Mouse (Mus musculus) hindbrain, embryonic 10.5 days (tissue): ENCODE data around the gene Ccdc171. TPM values are rescaled to one million over a fixed set of nuclear protein-coding genes. Genes with fewer than 3 reads are reported as not detected.
"Not testable (repeated sequence)": the region's sequence is repeated elsewhere in the genome, so short reads cannot be mapped to it uniquely, and the experiment has no call there.

Source experiments
- DNase-seq: peaks from one replicate; pipeline ENCODE4 v3.0.0-alpha.2; 2017; ENCODE audit warnings: low spot score
- H3K27ac ChIP-seq: fragments of 300-500 bp; sonication (generic); 2 replicates; pipeline ENCODE4 v1.5.1; 2016; ENCODE audit warnings: mild to moderate bottlenecking, moderate library complexity
- H3K27me3 ChIP-seq: fragments of 300-500 bp; sonication (generic); 2 replicates; pipeline ENCODE4 v1.6.1; 2016; ENCODE audit warnings: mild to moderate bottlenecking; ENCODE audit not compliant: poor library complexity, insufficient read depth, severe bottlenecking
- H3K36me3 ChIP-seq: fragments of 300-500 bp; sonication (generic); 2 replicates; pipeline ENCODE4 v1.6.1; 2016; ENCODE audit warnings: mild to moderate bottlenecking, moderate library complexity
- H3K4me1 ChIP-seq: fragments of 300-500 bp; sonication (generic); replicated peaks from 2 replicates; pipeline ENCODE4 v1.6.1; 2016; ENCODE audit warnings: mild to moderate bottlenecking
- H3K4me3 ChIP-seq: fragments of 300-500 bp; sonication (generic); 2 replicates; pipeline ENCODE4 v1.5.1; 2016; ENCODE audit warnings: mild to moderate bottlenecking, moderate library complexity
- H3K9me3 ChIP-seq: fragments of 300-500 bp; sonication (generic); 2 replicates; pipeline ENCODE4 v1.6.1; 2016; ENCODE audit warnings: mild to moderate bottlenecking, moderate library complexity
- WGBS: fragments of 180-500 bp; shearing (Covaris S2); methylation state at CpG from one replicate; pipeline ENCODE4 v1.1.7; 2016; 5-methylcytosine and 5-hydroxymethylcytosine counted together
- polyA plus RNA-seq: library from polyadenylated mRNA; unstranded; fragments of >200 nt; fragmentation: Nextera tagmentation; extraction: Ambion mirVana; gene quantifications from 2 replicates; pipeline ENCODE4 v1.2.1, GENCODE M21; 2016

Gene Ccdc171
- polyA plus RNA-seq, 1 experiment from 2014 or later, result 3.3 TPM

GRCm38 (mm10) chr4:83530060-83530459 is 4.7 kb downstream of the Ccdc171 start:
- 92% methylated on average over 4 of the region's 4 CpGs for WGBS
- H3K9me3 ChIP-seq, H3K27me3 ChIP-seq, H3K36me3 ChIP-seq, H3K4me3 ChIP-seq, H3K27ac ChIP-seq, DNase-seq: not testable (repeated sequence)
- peaks cover 17% of the 10 kb centered on the region for H3K4me1 ChIP-seq

- H3K27me3 ChIP-seq, result no peaks in the 10 kb centered on the region
- no peak overlapping the region for H3K4me3 ChIP-seq
- 85% methylated on average over 9 of the region's 9 CpGs for WGBS
- no peak for DNase-seq
- no peaks in the 10 kb centered on the region for H3K36me3 ChIP-seq
- H3K27ac ChIP-seq, result no peak overlapping the region
- H3K4me1 ChIP-seq, result peaks cover 7% of the 10 kb centered on the region; the same call in 1 of the 2 replicates
- no peaks in the 10 kb centered on the region for H3K9me3 ChIP-seq
Measured at GRCm38 (mm10) chr4:83533168-83533911, 8.0 kb downstream of the Ccdc171 start.

GRCm38 (mm10) chr4:83534024-83534423 is 8.7 kb downstream of the Ccdc171 start:
- Histone ChIP-seq H3K4me1 (peaks cover 7% of the 10 kb centered on the region; the same call in 1 of the 2 replicates), H3K27me3 (no peaks in the 10 kb centered on the region), H3K9me3 (no peaks in the 10 kb centered on the region), H3K27ac (no peak overlapping the region), H3K36me3 (no peaks in the 10 kb centered on the region), H3K4me3 (no peak overlapping the region)
- WGBS, result 87% methylated on average over 7 of the region's 7 CpGs
- DNase-seq, result no peak

- Histone ChIP-seq H3K4me1 (no peaks in the 10 kb centered on the region), H3K36me3 (0 out of 2 replicates have a peak, but pooled peaks cover 6% of the 10 kb centered on the region), H3K9me3 (no peaks in the 10 kb centered on the region), H3K27me3 (no peaks in the 10 kb centered on the region), H3K27ac (no peak overlapping the region), H3K4me3 (no peak overlapping the region)
- no peak for DNase-seq
- 62% methylated on average over 18 of the region's 18 CpGs for WGBS
Measured at GRCm38 (mm10) chr4:83549501-83549900, 24.2 kb downstream of the Ccdc171 start.

GRCm38 (mm10) chr4:83567190-83568113 is 42.1 kb downstream of the Ccdc171 start:
- H3K36me3 ChIP-seq, result no peaks in the 10 kb centered on the region
- WGBS, result 30% methylated on average over 13 of the region's 13 CpGs
- H3K27ac ChIP-seq, result no peak overlapping the region
- no peaks in the 10 kb centered on the region for H3K27me3 ChIP-seq
- no peak for DNase-seq
- no peaks in the 10 kb centered on the region for H3K9me3 ChIP-seq
- peaks cover 8% of the 10 kb centered on the region for H3K4me1 ChIP-seq
- H3K4me3 ChIP-seq, result no peak overlapping the region

- H3K36me3 ChIP-seq, H3K9me3 ChIP-seq, DNase-seq, H3K4me1 ChIP-seq, H3K27me3 ChIP-seq, H3K27ac ChIP-seq: not testable (repeated sequence)
- 8% methylated on average over 9 of the region's 9 CpGs for WGBS
- peak overlapping the region; percentile 16; the same call in 1 of the 2 replicates for H3K4me3 ChIP-seq
Measured at GRCm38 (mm10) chr4:83568145-83568544, 42.8 kb downstream of the Ccdc171 start.

GRCm38 (mm10) chr4:83570569-83570968 is 45.2 kb downstream of the Ccdc171 start:
- 72% methylated on average over 6 of the region's 6 CpGs for WGBS
- Histone ChIP-seq H3K27me3 (no peaks in the 10 kb centered on the region), H3K36me3 (no peaks in the 10 kb centered on the region), H3K9me3 (no peaks in the 10 kb centered on the region; the same call in 1 of the 2 replicates), H3K4me3 (no peak overlapping the region), H3K27ac (no peak overlapping the region), H3K4me1 (peaks cover 8% of the 10 kb centered on the region)
- DNase-seq, result no peak

- Histone ChIP-seq H3K36me3 (no peaks in the 10 kb centered on the region), H3K9me3 (no peaks in the 10 kb centered on the region; the same call in 1 of the 2 replicates), H3K4me3 (no peak overlapping the region), H3K27me3 (no peaks in the 10 kb centered on the region), H3K27ac (no peak overlapping the region), H3K4me1 (peaks cover 8% of the 10 kb centered on the region)
- 91% methylated on average over 5 of the region's 5 CpGs for WGBS
- no peak for DNase-seq
Measured at GRCm38 (mm10) chr4:83571033-83571432, 45.7 kb downstream of the Ccdc171 start.

GRCm38 (mm10) chr4:83572521-83572920 is 47.2 kb downstream of the Ccdc171 start:
- 73% methylated on average over 6 of the region's 6 CpGs for WGBS
- Histone ChIP-seq H3K4me1 (peaks cover 6% of the 10 kb centered on the region), H3K4me3 (no peak overlapping the region)

GRCm38 (mm10) chr4:83576315-83576714 is 51.0 kb downstream of the Ccdc171 start:
- H3K9me3 ChIP-seq, result no peaks in the 10 kb centered on the region; the same call in 1 of the 2 replicates
- H3K27ac ChIP-seq, result no peak overlapping the region
- H3K4me3 ChIP-seq, result no peak overlapping the region
- no peaks in the 10 kb centered on the region for H3K36me3 ChIP-seq
- no peaks in the 10 kb centered on the region for H3K27me3 ChIP-seq
- H3K4me1 ChIP-seq, result no peaks in the 10 kb centered on the region
- WGBS, result 80% methylated on average over 3 of the region's 3 CpGs
- no peak for DNase-seq

More at GRCm38 (mm10) chr4:83572521-83572920, 47.2 kb downstream of the Ccdc171 start:
- Histone ChIP-seq H3K27ac (no peak overlapping the region), H3K36me3 (no peaks in the 10 kb centered on the region), H3K9me3 (no peaks in the 10 kb centered on the region; the same call in 1 of the 2 replicates), H3K27me3 (no peaks in the 10 kb centered on the region)
- no peak for DNase-seq

- no peak for DNase-seq
- Histone ChIP-seq H3K4me3 (no peak overlapping the region), H3K4me1 (no peaks in the 10 kb centered on the region), H3K36me3 (no peaks in the 10 kb centered on the region), H3K27ac (no peak overlapping the region), H3K9me3 (no peaks in the 10 kb centered on the region), H3K27me3 (no peaks in the 10 kb centered on the region)
- 27% methylated on average over 1 of the region's 1 CpGs for WGBS
Measured at GRCm38 (mm10) chr4:83580157-83580556, 54.8 kb downstream of the Ccdc171 start.

GRCm38 (mm10) chr4:83587563-83587962 is 62.2 kb downstream of the Ccdc171 start:
- H3K9me3 ChIP-seq, result no peaks in the 10 kb centered on the region
- WGBS, result 96% methylated on average over 1 of the region's 1 CpGs
- H3K27ac ChIP-seq, result no peak overlapping the region
- H3K4me3 ChIP-seq, result no peak overlapping the region
- H3K4me1 ChIP-seq, result no peaks in the 10 kb centered on the region
- DNase-seq, result no peak
- H3K36me3 ChIP-seq, result no peaks in the 10 kb centered on the region
- H3K27me3 ChIP-seq, result no peaks in the 10 kb centered on the region

GRCm38 (mm10) chr4:83596486-83596885 is 71.1 kb downstream of the Ccdc171 start:
- no peak overlapping the region for H3K4me3 ChIP-seq
- H3K4me1 ChIP-seq, result peaks cover 6% of the 10 kb centered on the region
- H3K27ac ChIP-seq, result no peak overlapping the region
- H3K27me3 ChIP-seq, result no peaks in the 10 kb centered on the region
- H3K36me3 ChIP-seq, result no peaks in the 10 kb centered on the region
- no peaks in the 10 kb centered on the region for H3K9me3 ChIP-seq
- 21% methylated on average over 2 of the region's 2 CpGs for WGBS
- DNase-seq, result no peak
